Mouse (Mus musculus) midbrain, embryonic 15.5 days (tissue): ENCODE results near the gene Olfr507. TPM values are rescaled to one million over a fixed set of nuclear protein-coding genes. Genes with fewer than 3 reads are reported as not detected.
"Not testable (repeated sequence)": the region's sequence is repeated elsewhere in the genome, so short reads cannot be mapped to it uniquely, and the experiment has no call there.

Source experiments
- ATAC-seq: fragments of 200-750 bp; cut with Nextera tagmentation; replicated peaks from 2 replicates; pipeline ENCODE4 v1.8.0; 2017; ENCODE audit warnings: moderate TSS enrichment
- H3K27ac ChIP-seq: fragments of 300-500 bp; sonication (generic); 2 replicates; pipeline ENCODE4 v1.5.1; 2015; ENCODE audit warnings: mild to moderate bottlenecking, inconsistent platforms
- H3K27me3 ChIP-seq: fragments of 300-500 bp; sonication (generic); replicated peaks from 2 replicates; pipeline ENCODE4 v1.6.1; 2015; ENCODE audit warnings: inconsistent platforms
- H3K36me3 ChIP-seq: fragments of 300-500 bp; sonication (generic); replicated peaks from 2 replicates; pipeline ENCODE4 v1.6.1; 2015; ENCODE audit warnings: inconsistent platforms
- H3K4me1 ChIP-seq: fragments of 300-500 bp; sonication (generic); 2 replicates; pipeline ENCODE4 v1.6.1; 2015; ENCODE audit warnings: inconsistent platforms
- H3K4me2 ChIP-seq: fragments of 300-500 bp; sonication (generic); 2 replicates; pipeline ENCODE4 v1.6.1; 2015; ENCODE audit warnings: inconsistent platforms, mild to moderate bottlenecking, moderate library complexity
- H3K4me3 ChIP-seq: fragments of 300-500 bp; sonication (generic); 2 replicates; pipeline ENCODE4 v1.5.1; 2015; ENCODE audit warnings: mild to moderate bottlenecking, inconsistent platforms
- H3K9ac ChIP-seq: fragments of 300-500 bp; sonication (generic); 2 replicates; pipeline ENCODE4 v1.6.1; 2015; ENCODE audit warnings: mild to moderate bottlenecking, inconsistent platforms
- H3K9me3 ChIP-seq: fragments of 300-500 bp; sonication (generic); 2 replicates; pipeline ENCODE4 v1.6.1; 2016; ENCODE audit warnings: inconsistent platforms
- WGBS: fragments of 180-500 bp; shearing (Covaris S2); methylation state at CpG from one replicate; pipeline ENCODE4 v1.1.7; 2015; ENCODE audit warnings: mixed read lengths; 5-methylcytosine and 5-hydroxymethylcytosine counted together
- polyA plus RNA-seq: library from polyadenylated mRNA; unstranded; fragments of >200 nt; fragmentation: Nextera tagmentation; extraction: Ambion mirVana; gene quantifications from 2 replicates; pipeline ENCODE4 v1.2.1, GENCODE M21; 2015

Olfr507 gene
- not detected in 2 replicates for polyA plus RNA-seq

DNA sequence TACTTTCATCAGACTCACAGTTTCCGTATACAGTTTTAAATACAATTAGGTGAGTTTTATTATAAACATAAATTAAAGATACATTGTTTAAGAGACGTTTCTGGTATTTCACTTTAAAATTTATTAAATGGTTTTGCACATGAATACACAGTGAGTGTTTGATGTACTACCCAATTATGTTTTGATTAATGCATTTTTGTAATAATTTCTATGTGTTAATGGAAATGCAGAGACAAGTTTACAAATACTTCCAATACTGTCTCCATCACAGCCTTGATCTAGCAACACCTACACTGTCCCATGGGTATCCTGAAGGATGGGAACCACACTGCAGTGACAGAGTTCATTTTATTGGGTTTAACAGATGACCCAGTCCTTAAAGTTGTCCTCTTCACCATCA is at the start of gene Olfr507:
Gene Olfr507, plus strand, starts transcription at position 301 of the 400 bp plus-strand sequence.
- H3K4me2 ChIP-seq: no peak within 1 kb of the TSS
- H3K4me3 ChIP-seq: no peak within 1 kb of the TSS
- H3K27me3 ChIP-seq: no peaks in the 10 kb centered on the region
- no peak for ATAC-seq
- no peak within 1 kb of the TSS for H3K27ac ChIP-seq
- no peak within 1 kb of the TSS for H3K9ac ChIP-seq
- no peaks in the 10 kb centered on the region for H3K9me3 ChIP-seq
- H3K4me1 ChIP-seq: no peaks in the 10 kb centered on the region
- no peaks in the 10 kb centered on the region for H3K36me3 ChIP-seq
- WGBS: 72% methylated on average over 2 of the region's 2 CpGs

DNA sequence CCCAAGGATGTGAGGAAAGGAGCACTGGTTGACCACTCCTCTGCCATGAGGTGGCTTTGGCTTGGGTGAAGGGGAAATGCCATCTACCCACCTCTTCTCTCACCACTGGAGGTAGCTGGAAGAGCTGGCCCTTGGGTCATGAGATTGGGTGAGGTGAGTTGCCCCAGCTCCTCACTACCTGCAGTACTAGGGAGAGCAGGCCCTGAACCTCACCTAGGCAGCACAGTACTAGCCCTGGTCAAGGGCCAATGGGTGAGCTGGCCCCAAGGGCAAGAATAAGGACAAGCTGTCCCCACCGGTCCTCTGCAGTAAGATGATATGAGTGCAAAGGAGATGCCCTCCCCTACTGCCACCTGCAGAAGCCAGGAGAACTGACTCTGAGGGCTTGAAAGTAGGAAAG is 31.8 kb upstream of the Olfr507 start:
- no peaks in the 10 kb centered on the region for H3K27me3 ChIP-seq
- 96% methylated on average over 1 of the region's 1 CpGs for WGBS
- H3K9ac ChIP-seq: no peak overlapping the region
- no peak for ATAC-seq
- no peaks in the 10 kb centered on the region for H3K9me3 ChIP-seq
- no peak overlapping the region for H3K4me2 ChIP-seq
- H3K27ac ChIP-seq: no peak overlapping the region
- no peak overlapping the region for H3K4me3 ChIP-seq
- H3K4me1 ChIP-seq: no peaks in the 10 kb centered on the region
- H3K36me3 ChIP-seq: no peaks in the 10 kb centered on the region

DNA sequence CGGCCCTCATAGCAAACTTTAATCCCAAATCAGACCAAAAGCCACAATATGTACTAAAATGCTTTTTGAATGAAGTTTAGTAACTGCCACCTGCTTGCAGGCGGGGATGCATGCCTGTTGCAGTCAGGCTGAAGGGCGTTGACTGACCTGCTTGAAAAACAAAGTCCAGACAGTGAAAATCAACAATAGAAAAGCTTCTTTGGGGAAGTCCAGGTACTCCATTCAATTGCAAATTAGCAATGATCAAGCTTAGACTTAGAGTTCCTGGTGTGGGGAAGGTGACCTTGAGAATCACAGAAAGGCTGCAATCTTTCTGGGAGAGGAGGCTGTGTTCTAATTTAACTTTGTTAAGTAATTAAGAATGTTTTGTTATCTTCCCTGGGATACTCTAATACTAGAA is 19.7 kb upstream of the Olfr507 start:
- not testable (repeated sequence) for H3K27ac ChIP-seq, H3K9ac ChIP-seq, H3K4me1 ChIP-seq, H3K36me3 ChIP-seq, H3K27me3 ChIP-seq, H3K9me3 ChIP-seq, H3K4me3 ChIP-seq, ATAC-seq, H3K4me2 ChIP-seq
- 88% methylated on average over 3 of the region's 3 CpGs for WGBS

DNA sequence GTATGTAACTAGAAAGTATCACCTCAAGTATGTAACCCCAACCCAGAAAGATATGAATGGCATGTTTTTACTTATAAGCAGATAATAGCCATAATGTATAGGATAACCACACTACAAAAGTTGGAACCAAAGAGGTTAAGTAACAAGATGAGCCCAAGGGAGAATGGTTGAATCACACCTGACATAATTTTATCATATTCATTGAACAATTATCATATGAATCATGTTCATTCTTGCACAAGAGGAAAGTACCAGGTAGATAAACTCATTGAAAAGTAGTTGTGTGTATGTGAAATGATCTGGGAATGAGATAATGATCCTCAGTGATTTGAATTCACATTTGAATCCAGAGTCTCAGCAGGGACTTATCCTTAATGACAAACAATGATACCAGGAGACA is 11.1 kb upstream of the Olfr507 start, which contains the start of gene Olfr506:
Gene Olfr506, plus strand, starts transcription at position 301 of the 400 bp plus-strand sequence.
- Histone ChIP-seq H3K27ac (no peak within 1 kb of the TSS), H3K9ac (no peak within 1 kb of the TSS), H3K4me3 (no peak within 1 kb of the TSS), H3K4me2 (no peak within 1 kb of the TSS), H3K4me1 (no peaks in the 10 kb centered on the region), H3K9me3 (no peaks in the 10 kb centered on the region), H3K36me3 (no peaks in the 10 kb centered on the region), H3K27me3 (no peaks in the 10 kb centered on the region)
- ATAC-seq: no peak

DNA sequence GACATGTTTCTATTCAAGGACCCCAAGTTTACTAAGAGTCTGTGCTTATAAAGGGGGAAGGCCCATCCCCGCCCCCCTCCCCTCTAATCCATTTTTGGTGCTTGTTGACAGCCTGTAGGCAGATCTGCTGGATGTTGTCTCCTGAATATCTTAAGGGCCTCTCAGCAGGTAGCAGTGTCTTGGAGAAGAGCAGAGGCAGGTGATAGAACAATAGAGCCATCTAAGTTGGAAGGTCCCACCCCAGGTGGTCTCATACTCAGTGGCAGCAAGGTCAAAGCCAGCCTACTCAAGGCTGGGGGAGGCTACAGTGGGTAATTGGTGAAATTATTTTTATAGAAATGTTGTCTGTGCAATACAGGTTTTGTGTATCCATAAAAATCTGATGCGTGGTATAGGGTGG is 7.5 kb upstream of the Olfr507 start:
- no peak overlapping the region for H3K4me2 ChIP-seq

DNA sequence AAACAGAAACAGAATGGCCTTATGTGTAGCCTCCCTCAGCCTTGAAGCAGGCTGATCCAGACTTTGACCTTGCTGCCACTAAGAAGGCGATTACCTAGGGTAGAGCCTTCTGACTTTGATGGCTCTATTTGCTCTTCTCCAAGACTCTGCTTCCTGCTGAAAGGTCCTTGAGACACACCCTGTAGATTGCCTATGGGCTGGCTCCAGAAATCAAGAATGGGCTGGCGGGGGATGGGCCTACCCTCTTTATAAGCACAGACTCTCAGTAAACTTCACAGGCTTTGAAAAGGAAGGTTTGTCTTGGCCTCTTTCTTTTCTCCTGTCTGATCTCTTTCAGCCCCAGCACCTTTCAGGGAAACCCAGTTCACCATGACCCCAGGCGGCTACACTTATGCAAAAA is 4.8 kb upstream of the Olfr507 start:
- H3K36me3 ChIP-seq, H3K27me3 ChIP-seq, H3K4me3 ChIP-seq, H3K4me2 ChIP-seq, H3K4me1 ChIP-seq, H3K9ac ChIP-seq, ATAC-seq, H3K27ac ChIP-seq, H3K9me3 ChIP-seq: not testable (repeated sequence)
- WGBS: 67% methylated on average over 3 of the region's 3 CpGs

More for the DNA sequence above, 7.5 kb upstream of the Olfr507 start:
- H3K4me3 ChIP-seq: no peak overlapping the region
- H3K9me3 ChIP-seq: no peaks in the 10 kb centered on the region
- no peaks in the 10 kb centered on the region for H3K4me1 ChIP-seq
- no peaks in the 10 kb centered on the region for H3K27me3 ChIP-seq
- no peak overlapping the region for H3K9ac ChIP-seq
- no peak for ATAC-seq
- 85% methylated on average over 2 of the region's 2 CpGs for WGBS
- H3K27ac ChIP-seq: no peak overlapping the region
- H3K36me3 ChIP-seq: no peaks in the 10 kb centered on the region

DNA sequence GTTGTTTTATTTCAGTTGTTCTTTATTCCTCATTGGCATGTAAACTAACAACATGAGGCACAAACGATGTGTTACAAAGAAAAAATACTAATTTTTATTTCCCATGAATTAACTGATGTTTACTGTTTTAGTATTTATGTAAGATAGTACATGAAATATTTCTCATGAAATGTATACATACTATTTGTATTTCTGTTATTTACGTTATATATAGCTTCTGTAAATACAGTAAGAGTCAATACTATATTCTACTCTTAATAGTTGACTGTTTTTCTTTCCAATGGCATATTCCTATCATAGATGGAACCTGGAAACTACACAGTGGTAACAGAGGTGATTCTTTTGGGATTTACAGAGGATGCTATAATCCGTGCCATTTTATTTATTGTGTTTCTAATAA is 8.1 kb downstream of the Olfr507 start, which contains the start of gene Olfr508:
Gene Olfr508, plus strand, starts transcription at position 301 of the 400 bp plus-strand sequence.
- no peak within 1 kb of the TSS for H3K9ac ChIP-seq
- H3K4me3 ChIP-seq: no peak within 1 kb of the TSS
- no peaks in the 10 kb centered on the region for H3K9me3 ChIP-seq
- H3K4me2 ChIP-seq: no peak within 1 kb of the TSS
- 92% methylated on average over 3 of the region's 3 CpGs for WGBS
- no peaks in the 10 kb centered on the region for H3K36me3 ChIP-seq
- no peak for ATAC-seq
- no peak within 1 kb of the TSS for H3K27ac ChIP-seq
- H3K27me3 ChIP-seq: no peaks in the 10 kb centered on the region
- H3K4me1 ChIP-seq: no peaks in the 10 kb centered on the region

DNA sequence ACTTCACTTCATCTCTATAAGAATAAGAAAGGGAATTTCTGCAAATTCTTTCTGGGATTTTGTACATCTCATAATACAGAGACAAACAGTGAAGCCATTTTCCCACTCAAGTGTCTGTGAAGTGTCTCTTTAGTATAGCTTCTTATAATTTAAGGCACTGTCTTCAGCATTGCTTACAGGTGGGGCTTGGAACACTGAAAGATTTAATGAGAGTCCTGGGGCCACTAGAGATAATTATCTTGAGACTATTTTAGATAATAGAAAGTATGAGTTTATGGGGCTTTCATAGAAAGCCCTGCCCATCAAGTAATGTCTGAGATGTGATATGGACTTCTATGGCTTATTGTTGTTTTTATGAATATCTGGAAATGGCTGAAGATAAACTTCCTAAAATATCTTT is 30.2 kb downstream of the Olfr507 start, which contains the start of gene Olfr509:
Gene Olfr509, minus strand, starts transcription at position 101 of the 400 bp plus-strand sequence.
- Histone ChIP-seq H3K4me3 (no peak within 1 kb of the TSS), H3K27ac (no peak within 1 kb of the TSS), H3K9ac (no peak within 1 kb of the TSS), H3K4me2 (no peak within 1 kb of the TSS), H3K36me3 (no peaks in the 10 kb centered on the region), H3K9me3 (no peaks in the 10 kb centered on the region), H3K4me1 (no peaks in the 10 kb centered on the region), H3K27me3 (no peaks in the 10 kb centered on the region)
- ATAC-seq: no peak

DNA sequence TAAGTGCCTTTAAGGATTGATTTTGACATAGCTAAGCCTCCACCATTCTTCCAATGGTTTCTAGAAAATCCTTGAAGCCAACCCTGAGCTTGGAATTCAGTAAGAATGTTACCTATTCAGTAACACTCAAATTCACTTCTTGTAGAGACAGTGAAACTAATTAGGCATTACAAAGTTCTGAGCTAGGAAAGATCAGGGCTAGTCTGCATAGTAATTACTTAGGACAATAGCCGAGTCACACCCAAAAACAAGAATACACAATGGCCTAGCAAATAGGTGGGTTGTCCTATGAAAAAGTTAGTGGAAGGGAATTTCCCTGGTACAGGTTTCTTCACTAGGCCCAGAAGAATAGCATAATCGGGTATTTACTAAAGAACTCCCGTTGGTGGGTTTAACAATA is 40.8 kb downstream of the Olfr507 start:
- ATAC-seq: no peak
- H3K9ac ChIP-seq: no peak overlapping the region
- 89% methylated on average over 3 of the region's 3 CpGs for WGBS

DNA sequence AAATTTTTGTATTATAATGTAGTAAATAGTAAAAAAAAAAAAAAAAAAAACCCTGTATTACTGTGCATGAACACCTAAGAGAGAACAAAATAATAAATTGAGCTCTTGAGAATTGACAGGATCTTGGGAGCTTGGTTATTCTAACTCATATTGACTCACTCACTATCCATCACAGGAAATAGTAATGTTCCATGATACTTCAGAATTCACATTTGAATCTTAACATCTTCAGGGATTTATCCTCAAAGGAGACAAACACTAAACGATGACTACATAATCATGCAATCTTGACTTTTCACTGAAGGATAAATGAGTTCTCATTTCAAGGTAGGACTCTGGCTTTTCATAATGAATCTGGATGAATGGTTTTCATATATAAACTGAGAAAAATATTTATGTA is 44.5 kb downstream of the Olfr507 start, which contains the start of gene Olfr510:
Gene Olfr510, plus strand, starts transcription at position 301 of the 400 bp plus-strand sequence.
- no peak within 1 kb of the TSS for H3K4me2 ChIP-seq
- H3K27me3 ChIP-seq: no peaks in the 10 kb centered on the region
- 93% methylated on average over 1 of the region's 1 CpGs for WGBS
- no peaks in the 10 kb centered on the region for H3K4me1 ChIP-seq
- no peaks in the 10 kb centered on the region for H3K9me3 ChIP-seq
- H3K27ac ChIP-seq: no peak within 1 kb of the TSS
- no peak within 1 kb of the TSS for H3K9ac ChIP-seq
- no peaks in the 10 kb centered on the region for H3K36me3 ChIP-seq
- ATAC-seq: no peak
- H3K4me3 ChIP-seq: no peak within 1 kb of the TSS

More for the DNA sequence above, 40.8 kb downstream of the Olfr507 start:
- no peaks in the 10 kb centered on the region for H3K27me3 ChIP-seq
- no peak overlapping the region for H3K4me2 ChIP-seq
- no peak overlapping the region for H3K27ac ChIP-seq
- H3K4me1 ChIP-seq: no peaks in the 10 kb centered on the region
- no peak overlapping the region for H3K4me3 ChIP-seq
- no peaks in the 10 kb centered on the region for H3K9me3 ChIP-seq
- no peaks in the 10 kb centered on the region for H3K36me3 ChIP-seq

DNA sequence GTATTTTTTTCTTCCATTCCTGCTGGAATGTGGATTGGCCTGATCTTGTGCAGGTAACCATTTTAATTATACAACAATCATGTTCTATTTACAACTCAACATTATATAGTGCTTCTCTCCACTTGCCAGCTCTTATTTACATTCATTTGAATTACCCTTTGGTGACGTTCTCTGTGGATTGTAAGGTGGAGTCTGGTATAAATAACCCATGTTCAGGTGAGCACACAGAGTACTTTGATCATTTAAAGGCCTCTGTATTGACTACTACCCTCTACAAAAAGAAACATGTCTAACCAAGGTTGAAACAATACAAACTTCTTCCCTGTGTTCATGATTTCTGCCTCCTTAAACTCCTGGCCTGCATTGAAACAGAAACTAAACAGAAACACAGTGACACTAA is 49.4 kb downstream of the Olfr507 start:
- WGBS: 73% methylated on average over 1 of the region's 1 CpGs
- Histone ChIP-seq H3K9ac (no peak overlapping the region), H3K4me1 (no peaks in the 10 kb centered on the region), H3K27me3 (no peaks in the 10 kb centered on the region), H3K4me2 (no peak overlapping the region), H3K9me3 (peaks cover 5% of the 10 kb centered on the region; the same call in 1 of the 2 replicates), H3K36me3 (no peaks in the 10 kb centered on the region), H3K4me3 (no peak overlapping the region), H3K27ac (no peak overlapping the region)
- no peak for ATAC-seq
